Mouse (Mus musculus): ENCODE measurements around the gene Anapc5. TPM values are rescaled to one million over a fixed set of nuclear protein-coding genes. Genes with fewer than 3 reads are reported as not detected.
A peak's percentile ranks its signal among the peaks of the same experiment; 100 is the strongest.

Gene Anapc5
- total RNA-seq, 2 experiments from 2014 or later, result 161 to 165 TPM

- no peak for DNase-seq (ENCODE audit: low spot score)
- intact Hi-C loops (cut with DNase I), result no loop called here
Observed at GRCm38 (mm10) chr5:122801684-122802083, 19.5 kb downstream of the Anapc5 start.

DNA sequence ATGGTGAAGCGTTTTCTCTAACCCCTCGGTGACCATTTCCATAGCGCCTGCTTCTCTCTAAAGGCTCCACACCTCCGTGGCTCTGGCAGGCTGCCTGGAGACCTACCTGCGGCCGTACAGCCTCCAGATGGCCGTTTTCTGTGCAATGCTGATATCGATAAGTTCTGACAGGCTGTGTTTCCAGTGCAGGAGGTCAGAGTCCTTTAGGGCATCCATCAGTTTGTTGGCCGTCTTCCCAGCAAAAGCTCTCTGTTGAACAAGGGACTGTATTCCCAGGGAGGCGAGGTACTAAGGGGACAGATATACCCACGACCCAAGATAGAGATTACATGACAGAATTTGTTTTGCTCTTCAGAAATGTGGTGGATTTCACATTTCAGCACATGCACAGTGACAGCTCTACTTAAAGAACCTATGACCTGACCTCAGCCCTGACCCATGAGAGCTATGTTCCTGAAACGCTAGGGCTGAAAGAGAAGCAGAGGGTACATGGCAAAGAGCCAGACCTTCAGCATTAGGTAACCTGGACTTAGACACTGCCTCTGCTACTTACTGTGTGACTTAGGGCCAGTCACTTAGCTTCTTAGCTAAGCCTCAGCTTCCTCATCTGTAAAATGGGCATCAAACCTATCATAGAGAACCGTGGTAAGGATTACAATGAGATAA, 20.7 kb downstream of the Anapc5 start:
- DNase-seq (ENCODE audit: low spot score), result no peak
- intact Hi-C loops (cut with DNase I), result no loop called here

DNA sequence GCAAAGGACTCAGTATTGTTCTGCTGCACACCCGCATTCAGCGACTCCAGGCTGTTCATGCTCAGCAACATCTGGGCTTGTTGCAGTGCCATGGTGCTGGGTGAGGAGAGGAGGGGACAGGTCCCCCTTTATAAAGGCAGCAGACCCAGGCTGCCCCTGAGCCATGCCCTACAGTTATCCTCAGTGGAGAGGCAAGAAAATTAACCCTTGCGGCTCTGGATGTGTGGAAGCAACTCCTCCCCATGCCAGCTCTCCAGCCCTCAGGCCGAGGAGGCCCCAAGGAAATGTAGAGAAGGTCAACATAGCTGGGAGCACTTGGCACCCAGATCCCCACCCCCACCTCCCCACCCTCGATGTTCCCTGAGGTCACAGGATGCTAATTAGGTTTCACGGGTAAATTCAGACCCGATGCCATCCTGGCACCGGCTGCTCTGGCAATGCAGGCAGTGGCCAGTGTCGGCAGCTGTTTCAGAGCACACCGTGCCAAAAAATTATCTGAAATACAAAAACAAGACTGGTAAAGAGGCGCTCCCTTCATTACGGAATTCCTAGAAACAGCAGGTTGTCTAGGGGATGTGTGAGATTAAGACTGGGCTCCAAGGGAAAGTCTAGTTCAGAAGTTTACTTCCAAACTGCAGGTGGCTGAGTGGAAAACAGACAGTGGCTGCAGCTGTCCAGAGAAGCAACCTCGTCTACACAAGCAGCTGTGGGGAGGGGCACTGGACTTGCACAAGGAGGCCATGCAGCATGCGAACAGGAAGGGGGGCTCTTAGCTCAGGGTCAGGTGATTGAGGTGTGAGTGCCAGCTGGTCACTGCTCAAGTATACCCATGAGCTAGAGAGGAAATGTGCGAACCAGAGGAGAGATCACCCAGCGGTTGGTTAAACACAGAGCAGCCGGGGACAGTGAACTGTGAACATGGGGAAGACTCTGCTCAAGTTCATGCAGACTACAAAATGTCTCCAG, 21.5 kb downstream of the Anapc5 start:
- intact Hi-C loops (cut with DNase I), result no loop called here
- no peak for DNase-seq (ENCODE audit: low spot score)

- peak; percentile 44 for DNase-seq (ENCODE audit: low spot score)
- intact Hi-C loops (cut with DNase I), result no loop called here
Observed at GRCm38 (mm10) chr5:122798557-122799378, 22.4 kb downstream of the Anapc5 start.

DNA sequence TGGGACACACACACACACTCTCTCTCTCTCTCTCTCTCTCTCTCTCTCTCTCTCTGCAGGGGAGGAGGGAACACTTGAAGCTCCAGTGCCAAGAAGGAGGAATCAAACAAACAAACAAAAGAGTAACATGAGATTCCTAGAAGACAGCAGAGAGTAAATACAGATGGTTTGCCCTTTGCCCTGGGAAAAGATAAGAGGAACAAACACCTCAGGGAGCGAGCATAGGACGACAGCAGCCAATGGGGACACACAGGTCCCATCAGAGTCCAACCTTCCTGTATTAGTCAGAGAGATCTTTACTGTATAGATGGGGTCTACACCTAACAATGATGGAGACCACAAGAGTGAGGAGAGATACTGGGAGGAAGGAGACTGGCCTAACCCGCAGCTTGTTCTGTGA, 23.3 kb downstream of the Anapc5 start:
- intact Hi-C loops (cut with DNase I), result no loop called here
- no peak for DNase-seq (ENCODE audit: low spot score)

DNA sequence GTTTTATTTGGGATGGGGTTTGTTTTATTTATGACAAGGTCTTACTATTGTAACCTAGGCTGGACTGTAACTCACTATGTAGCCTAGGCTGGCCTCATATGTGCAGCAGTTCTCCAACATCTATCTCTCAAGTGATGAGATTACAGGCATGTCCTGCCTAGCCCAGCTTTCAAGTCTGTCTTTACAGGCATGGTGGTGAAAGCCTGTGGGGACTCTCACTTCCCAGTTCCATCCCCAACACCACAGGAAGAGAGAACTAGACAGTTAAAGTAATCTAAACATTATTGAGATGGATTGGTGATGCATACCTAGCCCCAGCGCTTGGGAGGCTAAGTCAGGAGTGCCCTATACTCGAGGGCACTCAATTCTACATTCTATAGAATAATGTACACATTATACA, 32.4 kb downstream of the Anapc5 start:
- DNase-seq (ENCODE audit: low spot score), result no peak
- intact Hi-C loops (cut with DNase I), result no loop called here

DNA sequence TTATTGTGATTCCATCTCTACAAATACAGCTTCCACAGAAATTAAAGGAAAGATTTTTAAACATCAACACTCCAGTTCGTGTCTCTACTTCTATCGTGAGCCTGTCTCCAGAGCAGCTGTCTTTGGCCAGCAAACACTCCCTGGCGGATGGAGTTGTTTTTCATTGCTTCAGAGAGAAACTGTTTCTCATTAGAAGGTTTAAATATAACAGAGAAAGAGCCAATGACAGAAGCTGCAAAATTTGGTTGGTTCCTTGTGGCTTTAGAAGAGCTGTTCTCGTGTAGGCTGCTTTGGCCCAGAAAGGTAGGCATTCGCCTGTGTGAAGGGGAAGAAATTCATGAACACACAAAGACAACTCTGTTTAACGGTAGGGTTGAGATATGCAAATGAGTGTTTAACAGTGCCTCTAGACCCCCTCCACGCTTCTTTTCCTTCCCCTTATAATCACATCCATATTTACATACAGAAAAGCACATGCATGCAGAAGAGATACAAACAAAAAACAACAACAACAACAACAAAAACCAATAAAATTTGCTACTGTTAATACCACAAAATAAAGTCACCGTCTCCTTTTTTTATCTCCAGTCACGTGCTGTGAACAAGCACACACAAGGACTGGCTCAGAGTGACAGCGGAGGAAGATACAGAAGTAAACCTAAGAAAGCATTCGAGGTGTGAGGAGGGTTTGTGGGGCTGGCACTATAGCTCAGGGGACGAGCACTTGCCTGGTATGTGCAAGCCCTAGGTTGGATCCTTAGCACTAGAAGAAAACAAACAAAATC, 34.9 kb downstream of the Anapc5 start:
- intact Hi-C loops (cut with DNase I), result no loop called here
- no peak for DNase-seq (ENCODE audit: low spot score)

DNA sequence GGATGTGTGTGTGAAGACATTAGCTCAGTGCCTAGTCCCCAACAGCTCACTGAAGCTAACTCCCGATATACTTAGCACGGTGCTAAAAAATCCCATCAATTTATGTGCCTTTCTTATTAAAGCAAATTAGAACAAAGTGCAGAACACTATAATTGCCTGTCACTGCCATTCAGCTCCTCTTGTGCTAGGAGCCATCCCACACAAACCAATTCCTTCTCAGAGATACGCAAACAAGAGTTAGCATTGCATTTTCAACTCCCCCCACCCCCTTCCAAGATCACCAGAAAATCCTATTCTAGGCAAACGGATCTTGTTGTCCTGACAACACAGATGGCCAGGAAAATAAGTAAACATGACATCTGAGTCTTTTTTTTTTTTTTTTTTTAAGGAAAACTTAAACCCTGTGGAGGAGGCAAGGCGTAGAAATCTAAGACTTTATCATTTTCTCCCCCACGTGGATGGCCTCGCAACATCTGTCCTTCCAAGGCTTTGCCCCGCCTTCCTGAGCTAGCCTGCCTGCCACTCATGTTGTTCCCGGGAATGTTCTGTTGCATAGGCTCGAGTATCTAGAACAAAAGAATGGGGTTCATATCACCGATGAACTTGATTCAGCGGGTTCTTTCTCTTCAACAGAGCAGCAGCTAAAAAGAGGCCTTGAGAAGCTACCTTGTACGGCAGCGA, 37.3 kb downstream of the Anapc5 start:
- intact Hi-C loops (cut with DNase I), result loop anchor here (5.0 kb wide), 1 partner anchor 33 kb away; no protein-coding TSS in a partner anchor
- DNase-seq (ENCODE audit: low spot score), result no peak

- intact Hi-C loops (cut with DNase I), result loop anchor here (5.0 kb wide), 1 partner anchor 35 kb away; no protein-coding TSS in a partner anchor
- no peak for DNase-seq (ENCODE audit: low spot score)
Observed at GRCm38 (mm10) chr5:122782066-122782465, 39.1 kb downstream of the Anapc5 start.

DNA sequence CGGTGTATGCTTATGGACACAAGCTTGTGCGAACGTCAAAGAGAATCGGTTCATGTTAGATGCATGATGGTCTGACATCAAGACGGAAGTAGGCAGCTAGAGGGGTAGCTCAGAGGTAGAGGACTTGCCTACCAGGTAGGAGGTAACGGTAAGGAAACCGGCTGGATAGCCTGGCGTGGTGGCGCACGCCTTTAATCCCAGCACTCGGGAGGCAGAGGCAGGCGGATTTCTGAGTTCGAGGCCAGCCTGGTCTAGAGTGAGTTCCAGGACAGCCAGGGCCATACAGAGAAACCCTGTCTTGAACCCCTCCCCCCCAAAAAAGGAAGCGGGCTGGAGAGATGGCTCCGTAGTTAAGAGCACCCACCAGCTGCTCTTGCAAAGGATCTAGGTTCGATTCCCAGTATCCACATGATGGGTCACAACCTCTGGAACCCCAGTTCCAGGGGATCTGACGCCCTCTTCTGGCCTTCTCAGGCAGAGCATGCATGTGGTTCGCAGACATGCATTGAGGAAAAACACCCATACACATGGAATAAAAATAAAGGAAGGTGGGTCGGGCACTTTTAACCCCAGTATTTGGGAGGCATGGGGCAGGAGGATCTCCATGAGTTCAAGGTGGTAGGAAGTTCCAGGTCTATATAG, 40.2 kb downstream of the Anapc5 start:
- intact Hi-C loops (cut with DNase I), result loop anchor here (5.0 kb wide), 1 partner anchor 36 kb away; no protein-coding TSS in a partner anchor
- DNase-seq (ENCODE audit: low spot score), result no peak

- DNase-seq (ENCODE audit: low spot score), result peak; percentile 77
- intact Hi-C loops (cut with DNase I), result loop anchor here (5.0 kb wide), 1 partner anchor 277 kb away; the partner anchor contains the start of gene Atp2a2
Observed at GRCm38 (mm10) chr5:122779277-122779834, 41.8 kb downstream of the Anapc5 start, which contains the start of gene Camkk2. Gene Camkk2 (minus strand): TSS chr5:122779409.

DNA sequence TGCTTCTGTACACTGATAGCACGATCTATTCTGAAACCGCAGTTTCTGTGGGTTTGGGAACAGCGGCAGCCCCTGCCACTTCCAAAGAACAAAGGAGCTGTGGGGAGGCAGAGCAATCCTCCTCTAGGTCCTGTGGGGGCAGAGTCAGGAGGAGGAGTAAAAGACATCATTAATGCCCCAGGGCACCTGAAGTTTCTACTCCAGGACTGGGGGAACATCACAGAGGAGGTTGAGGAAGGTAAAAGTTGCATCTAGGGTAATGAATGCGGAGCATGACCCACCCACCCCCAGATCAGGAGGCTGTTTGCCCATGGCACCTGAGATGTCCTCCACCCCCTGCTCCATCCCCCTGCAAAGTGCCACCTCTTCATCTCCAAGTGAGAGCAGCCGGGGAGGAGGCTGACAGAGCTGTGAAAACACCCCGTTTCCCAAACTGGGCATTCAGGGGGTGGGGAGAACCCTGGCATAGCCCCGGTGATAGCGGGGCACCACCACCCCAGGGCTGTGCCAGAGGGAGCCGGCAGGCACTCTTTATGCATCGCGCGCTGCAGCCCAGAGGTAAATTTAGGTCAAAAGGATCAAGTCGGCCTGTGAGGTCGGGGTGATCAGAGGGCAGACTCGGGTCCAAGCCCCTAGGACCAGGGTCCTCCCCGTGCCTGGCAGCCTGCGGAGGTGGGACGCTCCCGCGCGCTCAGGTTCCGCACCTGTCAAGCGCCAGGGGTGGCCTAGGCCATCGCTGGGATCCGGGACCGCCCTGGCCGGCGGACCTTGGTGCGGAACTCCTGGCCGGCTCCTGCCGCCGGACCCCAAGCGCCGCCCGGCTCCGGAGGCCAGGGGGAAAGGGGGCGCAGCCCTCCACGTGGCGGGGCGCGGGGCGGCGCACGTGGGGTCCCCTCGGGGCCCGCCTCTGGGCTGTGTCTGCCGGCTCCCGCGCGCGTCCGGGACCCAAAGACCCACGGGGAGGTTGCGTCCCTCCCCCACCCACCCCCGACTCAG, 42.6 kb downstream of the Anapc5 start:
- no peak for DNase-seq (ENCODE audit: low spot score)
- intact Hi-C loops (cut with DNase I), result loop anchor here (5.0 kb wide), 1 partner anchor 276 kb away; the partner anchor contains the start of gene Atp2a2

DNA sequence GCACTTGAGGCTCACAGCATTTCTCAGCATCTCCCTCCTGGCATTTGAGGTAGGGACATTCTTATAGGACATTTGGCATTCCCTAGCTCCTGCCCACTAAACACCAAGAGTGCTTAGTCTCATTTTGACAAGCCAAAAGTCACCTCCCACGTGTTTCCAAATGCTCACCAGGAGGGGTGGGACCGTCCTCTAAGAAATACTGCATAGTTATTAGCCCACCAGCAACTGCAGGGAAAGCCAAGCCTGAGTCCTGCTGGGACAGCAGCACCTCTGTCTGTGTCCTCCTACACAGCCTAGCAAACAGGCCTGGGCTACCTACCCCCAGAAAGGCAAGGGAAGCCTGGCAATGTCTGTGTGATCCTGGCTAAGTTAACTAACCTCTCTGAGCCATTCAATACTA, 43.8 kb downstream of the Anapc5 start:
- no peak for DNase-seq (ENCODE audit: low spot score)
- intact Hi-C loops (cut with DNase I), result loop anchor here (5.0 kb wide), 1 partner anchor 275 kb away; the partner anchor contains the start of gene Atp2a2

DNA sequence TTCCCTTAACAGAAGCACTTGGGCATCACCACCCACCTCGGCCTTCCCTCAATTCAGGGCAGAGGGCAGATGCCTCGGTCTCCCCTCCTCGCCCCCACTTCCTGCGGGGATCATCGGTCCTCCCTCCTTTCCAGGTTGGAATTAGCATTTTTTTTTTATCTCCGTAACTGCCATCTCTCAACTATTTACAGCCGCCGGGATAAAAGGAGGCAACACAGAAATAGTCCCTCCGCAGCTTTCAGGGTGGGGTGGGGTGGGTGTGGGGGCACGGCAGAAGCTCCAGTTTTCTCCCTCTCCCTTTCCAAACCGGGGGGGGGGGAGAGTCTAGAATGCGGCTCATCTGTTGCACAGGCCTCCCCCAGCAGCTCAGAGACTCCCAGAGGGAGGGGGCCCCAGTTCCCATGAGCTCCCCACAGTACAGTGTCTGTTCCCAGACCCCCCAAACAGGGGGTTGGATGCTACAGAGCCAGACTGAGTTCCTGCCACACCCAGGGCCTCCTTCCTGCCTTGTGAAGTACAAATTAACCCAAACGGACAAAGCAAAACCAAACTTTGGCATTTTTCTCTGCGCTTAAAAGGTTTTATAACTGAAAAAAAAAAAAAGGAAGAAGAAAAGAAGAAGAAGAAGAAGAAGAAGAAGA, 45.4 kb downstream of the Anapc5 start:
- intact Hi-C loops (cut with DNase I), result loop anchor here (5.0 kb wide), 1 partner anchor 273 kb away; the partner anchor contains the start of gene Atp2a2
- DNase-seq (ENCODE audit: low spot score), result no peak

GRCm38 (mm10) chr5:122774743-122775611, 46.2 kb downstream of the Anapc5 start:
- intact Hi-C loops (cut with DNase I), result loop anchor here (5.0 kb wide), 1 partner anchor 273 kb away; the partner anchor contains the start of gene Atp2a2
- DNase-seq (ENCODE audit: low spot score), result no peak

Data from heart, postnatal 25 days (tissue).